Mouse (Mus musculus) neural tube, embryonic 12.5 days (tissue): ENCODE measurements around the gene Sh3gl2. TPM values are rescaled to one million over a fixed set of nuclear protein-coding genes. Genes with fewer than 3 reads are reported as not detected.

Experiments used
- ATAC-seq: fragments of 200-750 bp; cut with Nextera tagmentation; 2 replicates; pipeline ENCODE4 v1.8.0; 2017; ENCODE audit warnings: low read depth, mild to moderate bottlenecking, moderate TSS enrichment, moderate library complexity; ENCODE audit not compliant: low FRiP score
- H3K27ac ChIP-seq: fragments of 300-500 bp; sonication (generic); 2 replicates; pipeline ENCODE4 v1.5.1; 2016
- H3K27me3 ChIP-seq: fragments of 300-500 bp; sonication (generic); replicated peaks from 2 replicates; pipeline ENCODE4 v1.6.1; 2016; ENCODE audit warnings: mild to moderate bottlenecking
- H3K36me3 ChIP-seq: fragments of 300-500 bp; sonication (generic); 2 replicates; pipeline ENCODE4 v1.6.1; 2016; ENCODE audit warnings: mild to moderate bottlenecking
- H3K4me1 ChIP-seq: fragments of 300-500 bp; sonication (generic); 2 replicates; pipeline ENCODE4 v1.6.1; 2016
- H3K4me2 ChIP-seq: fragments of 300-500 bp; sonication (generic); replicated peaks from 2 replicates; pipeline ENCODE4 v1.6.1; 2016; ENCODE audit warnings: mild to moderate bottlenecking
- H3K4me3 ChIP-seq: fragments of 300-500 bp; sonication (generic); 2 replicates; pipeline ENCODE4 v1.5.1; 2016
- H3K9ac ChIP-seq: fragments of 300-500 bp; sonication (generic); 2 replicates; pipeline ENCODE4 v1.6.1; 2016; ENCODE audit warnings: mild to moderate bottlenecking
- H3K9me3 ChIP-seq: fragments of 300-500 bp; sonication (generic); 2 replicates; pipeline ENCODE4 v1.6.1; 2016; ENCODE audit warnings: mild to moderate bottlenecking
- WGBS: fragments of 180-500 bp; shearing (Covaris S2); methylation state at CpG from one replicate; pipeline ENCODE4 v1.1.7; 2016; 5-methylcytosine and 5-hydroxymethylcytosine counted together
- polyA plus RNA-seq: library from polyadenylated mRNA; unstranded; fragments of >200 nt; fragmentation: Nextera tagmentation; extraction: Ambion mirVana; gene quantifications from 2 replicates; pipeline ENCODE4 v1.2.1, GENCODE M21; 2016

Gene Sh3gl2
- polyA plus RNA-seq, 1 experiment from 2014 or later, result 26.2 TPM

DNA sequence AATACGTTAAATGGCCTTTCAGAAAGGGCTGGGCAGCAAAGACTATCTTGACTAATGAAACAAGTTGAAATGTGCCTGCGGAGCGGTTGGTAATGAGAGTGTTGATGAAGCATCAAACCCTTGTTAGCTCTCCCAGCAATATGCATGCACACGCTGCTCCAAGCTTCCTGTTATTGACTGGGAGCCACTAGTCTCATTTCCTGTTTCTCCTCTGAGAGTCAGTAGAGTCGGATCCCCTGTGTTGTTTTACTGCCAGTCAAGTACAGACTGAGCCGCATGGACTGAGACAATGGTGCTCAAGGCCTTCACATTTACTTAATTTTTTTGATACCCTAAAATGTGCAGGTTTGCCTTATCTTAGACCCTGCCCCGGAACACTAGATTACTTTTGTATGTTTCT lies 386.1 kb downstream of the Sh3gl2 start:
- Histone ChIP-seq H3K27ac (no peak overlapping the region), H3K36me3 (no peaks in the 10 kb centered on the region), H3K9ac (no peak overlapping the region), H3K4me2 (no peak overlapping the region), H3K27me3 (no peaks in the 10 kb centered on the region), H3K4me1 (no peaks in the 10 kb centered on the region), H3K9me3 (no peaks in the 10 kb centered on the region), H3K4me3 (no peak overlapping the region)
- WGBS, result 69% methylated on average over 7 of the region's 7 CpGs
- no peak for ATAC-seq

DNA sequence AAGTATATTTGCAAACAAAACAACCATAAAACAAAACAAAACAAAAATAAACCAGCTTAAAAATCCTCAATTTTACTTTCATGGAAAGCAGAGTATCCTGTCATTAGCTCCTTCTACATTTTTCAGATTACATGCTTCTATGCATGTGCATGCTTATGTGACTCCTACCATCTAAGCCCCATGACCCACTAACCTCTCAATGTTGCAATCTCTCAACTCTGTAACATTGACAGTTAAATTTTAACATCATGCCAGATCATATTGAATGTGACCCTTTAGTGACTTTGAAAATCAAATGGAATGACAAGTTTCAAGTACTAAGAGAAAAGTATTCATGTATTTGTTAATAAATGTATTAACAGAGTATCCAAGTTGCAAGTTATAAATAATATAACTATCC lies 389.2 kb downstream of the Sh3gl2 start:
- no peak overlapping the region for H3K9ac ChIP-seq
- H3K4me1 ChIP-seq, result no peaks in the 10 kb centered on the region
- no peak overlapping the region for H3K27ac ChIP-seq
- no peak overlapping the region for H3K4me3 ChIP-seq
- no peaks in the 10 kb centered on the region for H3K9me3 ChIP-seq
- H3K27me3 ChIP-seq, result no peaks in the 10 kb centered on the region
- H3K4me2 ChIP-seq, result no peak overlapping the region
- H3K36me3 ChIP-seq, result no peaks in the 10 kb centered on the region
- ATAC-seq, result no peak

- Histone ChIP-seq H3K36me3 (no peaks in the 10 kb centered on the region), H3K4me2 (no peak overlapping the region)
- WGBS, result 82% methylated on average over 3 of the region's 3 CpGs
These were observed 408.4 kb downstream of the Sh3gl2 start for GRCm38 (mm10) chr4:85613331-85613730.

GRCm38 (mm10) chr4:85618746-85619145 lies 413.8 kb downstream of the Sh3gl2 start:
- Histone ChIP-seq H3K27me3 (no peaks in the 10 kb centered on the region), H3K36me3 (no peaks in the 10 kb centered on the region), H3K4me3 (no peak overlapping the region), H3K27ac (no peak overlapping the region), H3K9ac (no peak overlapping the region), H3K9me3 (no peaks in the 10 kb centered on the region), H3K4me1 (no peaks in the 10 kb centered on the region), H3K4me2 (no peak overlapping the region)
- ATAC-seq, result no peak
- 91% methylated on average over 5 of the region's 5 CpGs for WGBS

More at GRCm38 (mm10) chr4:85613331-85613730, 408.4 kb downstream of the Sh3gl2 start:
- no peak for ATAC-seq
- H3K4me3 ChIP-seq, result no peak overlapping the region
- H3K9me3 ChIP-seq, result no peaks in the 10 kb centered on the region
- H3K9ac ChIP-seq, result no peak overlapping the region
- H3K4me1 ChIP-seq, result no peaks in the 10 kb centered on the region
- H3K27ac ChIP-seq, result no peak overlapping the region
- H3K27me3 ChIP-seq, result no peaks in the 10 kb centered on the region

GRCm38 (mm10) chr4:85619261-85619660 lies 414.3 kb downstream of the Sh3gl2 start:
- H3K27me3 ChIP-seq, result no peaks in the 10 kb centered on the region
- no peak overlapping the region for H3K27ac ChIP-seq
- no peak for ATAC-seq
- no peak overlapping the region for H3K4me3 ChIP-seq
- no peak overlapping the region for H3K9ac ChIP-seq
- H3K36me3 ChIP-seq, result no peaks in the 10 kb centered on the region
- 85% methylated on average over 3 of the region's 3 CpGs for WGBS
- no peak overlapping the region for H3K4me2 ChIP-seq
- H3K9me3 ChIP-seq, result no peaks in the 10 kb centered on the region
- no peaks in the 10 kb centered on the region for H3K4me1 ChIP-seq

DNA sequence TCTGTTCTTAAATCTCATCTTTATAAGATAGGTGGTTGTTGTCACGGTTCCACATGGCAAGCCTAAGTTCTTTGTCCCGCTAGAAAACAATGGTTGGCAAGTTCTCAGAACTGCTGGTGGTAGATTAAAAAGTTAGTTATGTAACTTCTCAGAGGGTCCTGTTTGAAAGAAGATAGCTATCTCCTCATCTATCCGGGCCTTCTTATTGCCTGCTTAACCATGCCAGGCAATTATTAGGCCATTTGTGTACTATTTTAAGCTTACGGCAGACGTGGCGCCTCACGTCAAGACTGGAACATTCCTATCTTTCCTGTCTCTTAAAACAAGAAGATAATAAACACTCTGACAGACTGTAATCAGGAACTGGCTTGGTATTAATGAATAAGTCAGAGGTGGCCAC lies 424.5 kb downstream of the Sh3gl2 start:
- 90% methylated on average over 7 of the region's 7 CpGs for whole genome bisulfite sequencing
- Histone ChIP-seq H3K4me3 (no peak overlapping the region), H3K9me3 (no peaks in the 10 kb centered on the region), H3K4me2 (no peak overlapping the region), H3K36me3 (no peaks in the 10 kb centered on the region), H3K9ac (no peak overlapping the region), H3K27ac (no peak overlapping the region), H3K27me3 (no peaks in the 10 kb centered on the region), H3K4me1 (no peaks in the 10 kb centered on the region)
- ATAC-seq, result no peak

GRCm38 (mm10) chr4:85669271-85669670 lies 464.3 kb downstream of the Sh3gl2 start:
- no peak for ATAC-seq
- Histone ChIP-seq H3K9ac (no peak overlapping the region), H3K27ac (no peak overlapping the region), H3K4me1 (no peaks in the 10 kb centered on the region), H3K4me3 (no peak overlapping the region), H3K27me3 (no peaks in the 10 kb centered on the region), H3K4me2 (no peak overlapping the region), H3K9me3 (no peaks in the 10 kb centered on the region), H3K36me3 (no peaks in the 10 kb centered on the region)
- WGBS, result 75% methylated on average over 5 of the region's 5 CpGs

DNA sequence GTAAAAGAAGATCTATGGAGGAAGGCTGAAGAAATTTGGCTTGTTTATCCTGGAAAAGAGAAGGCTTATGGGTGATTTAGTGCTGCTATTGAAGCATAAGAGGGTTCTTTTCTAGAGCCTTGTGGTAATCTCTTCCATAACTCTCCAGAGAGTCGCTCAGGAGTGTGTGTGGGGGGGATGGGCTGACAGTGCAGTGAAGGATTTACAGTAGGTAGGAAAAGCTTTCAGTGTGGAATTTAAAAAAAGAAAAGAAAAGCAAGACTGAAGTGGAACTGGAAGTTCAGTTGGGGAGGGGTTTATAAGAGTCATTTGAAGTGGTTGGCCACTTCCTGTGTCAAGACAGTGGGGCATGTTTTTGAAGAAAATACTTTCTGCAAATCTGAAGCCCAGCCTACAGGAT lies 464.8 kb downstream of the Sh3gl2 start:
- 51% methylated on average over 1 of the region's 1 CpGs for WGBS
- no peaks in the 10 kb centered on the region for H3K36me3 ChIP-seq
- ATAC-seq, result no peak
- H3K4me2 ChIP-seq, result no peak overlapping the region
- no peak overlapping the region for H3K9ac ChIP-seq
- H3K4me3 ChIP-seq, result no peak overlapping the region
- no peaks in the 10 kb centered on the region for H3K4me1 ChIP-seq
- no peak overlapping the region for H3K27ac ChIP-seq
- H3K27me3 ChIP-seq, result no peaks in the 10 kb centered on the region
- H3K9me3 ChIP-seq, result no peaks in the 10 kb centered on the region

GRCm38 (mm10) chr4:85672290-85672689 lies 467.4 kb downstream of the Sh3gl2 start:
- H3K36me3 ChIP-seq, result no peaks in the 10 kb centered on the region
- no peaks in the 10 kb centered on the region for H3K4me1 ChIP-seq
- no peaks in the 10 kb centered on the region for H3K9me3 ChIP-seq
- H3K4me3 ChIP-seq, result no peak overlapping the region
- 60% methylated on average over 4 of the region's 4 CpGs for WGBS
- no peak overlapping the region for H3K4me2 ChIP-seq
- no peaks in the 10 kb centered on the region for H3K27me3 ChIP-seq
- no peak overlapping the region for H3K9ac ChIP-seq
- H3K27ac ChIP-seq, result no peak overlapping the region
- ATAC-seq, result no peak

DNA sequence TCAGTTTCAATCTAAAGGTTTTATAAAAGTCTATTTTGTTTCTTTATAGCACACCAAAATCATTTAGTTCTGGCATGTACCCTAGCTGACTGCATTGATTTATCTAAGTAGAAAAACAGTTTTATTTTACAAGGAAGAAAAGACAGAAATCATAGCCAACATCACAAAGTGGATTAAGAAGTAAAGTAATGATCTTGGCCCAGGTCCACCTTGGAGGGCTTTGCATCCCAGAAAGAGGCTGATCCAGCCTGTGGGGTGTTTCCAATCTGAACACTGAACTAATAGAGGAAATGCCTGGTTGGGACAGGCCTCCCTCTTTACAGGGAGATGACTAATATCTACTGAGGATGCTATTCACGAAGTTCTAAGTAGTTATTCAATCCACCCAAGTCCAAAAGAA lies 472.7 kb downstream of the Sh3gl2 start:
- ATAC-seq, result no peak
- Histone ChIP-seq H3K9me3 (no peaks in the 10 kb centered on the region), H3K9ac (no peak overlapping the region), H3K4me3 (no peak overlapping the region), H3K4me2 (no peak overlapping the region), H3K4me1 (no peaks in the 10 kb centered on the region), H3K27ac (no peak overlapping the region), H3K27me3 (no peaks in the 10 kb centered on the region), H3K36me3 (no peaks in the 10 kb centered on the region)
- 79% methylated on average over 1 of the region's 1 CpGs for WGBS

DNA sequence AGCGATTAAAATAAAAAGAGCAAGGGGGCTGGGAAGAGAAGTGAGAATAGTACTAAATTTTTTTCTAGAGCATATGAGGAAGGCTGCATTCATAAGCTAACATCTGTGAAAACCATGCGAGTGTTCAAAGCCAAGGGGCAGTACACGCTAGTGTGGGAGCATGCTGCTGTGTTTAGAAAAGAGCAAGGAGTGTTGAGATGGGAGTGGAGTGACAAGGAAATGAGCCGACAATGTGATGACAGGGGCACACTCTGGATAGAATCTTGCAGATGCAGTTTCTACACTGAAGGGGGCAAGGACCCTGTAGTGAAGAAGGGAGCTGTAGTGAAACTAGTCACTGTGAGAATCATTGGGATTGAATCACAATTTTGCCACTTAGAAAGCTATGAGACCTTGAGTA lies 481.2 kb downstream of the Sh3gl2 start:
- 86% methylated on average over 4 of the region's 4 CpGs for WGBS
- Histone ChIP-seq H3K4me3 (no peak overlapping the region), H3K9ac (no peak overlapping the region), H3K27ac (no peak overlapping the region), H3K4me1 (no peaks in the 10 kb centered on the region), H3K9me3 (no peaks in the 10 kb centered on the region), H3K27me3 (no peaks in the 10 kb centered on the region), H3K4me2 (no peak overlapping the region), H3K36me3 (no peaks in the 10 kb centered on the region)
- ATAC-seq, result no peak
